Mouse (Mus musculus) kidney, postnatal 25 days (tissue): Measurements from ENCODE around the gene Sfswap.
A peak's percentile ranks its signal among the peaks of the same experiment; 100 is the strongest.
"Not testable (repeated sequence)": the region's sequence is repeated elsewhere in the genome, so short reads cannot be mapped to it uniquely, and the experiment has no call there.

Experiments used
- DNase-seq, 2 experiments: peaks; one replicate each; pipeline ENCODE4 v3.0.0; 2021; ENCODE audit warnings: mixed read lengths in 2 of 2

Sfswap gene

GRCm38 (mm10) chr5:129590915-129591314, 89.9 kb downstream of the Sfswap start:
- no peak for DNase-seq

GRCm38 (mm10) chr5:129594116-129595114, 93.4 kb downstream of the Sfswap start:
- DNase-seq: peak; percentile 81 to 88

GRCm38 (mm10) chr5:129602071-129602487, 101.1 kb downstream of the Sfswap start:
- DNase-seq: peak in 1 of 2 experiments; percentile 47

GRCm38 (mm10) chr5:129607476-129607875, 106.5 kb downstream of the Sfswap start:
- DNase-seq: no peak

GRCm38 (mm10) chr5:129611060-129611459, 110.0 kb downstream of the Sfswap start:
- DNase-seq: peak; percentile 82 to 88

- DNase-seq: not testable (repeated sequence)
Measured at GRCm38 (mm10) chr5:129620600-129620999, 119.6 kb downstream of the Sfswap start.
